Mouse (Mus musculus) heart, embryonic 15.5 days (tissue): ENCODE measurements around the gene Tubg1. TPM values are rescaled to one million over a fixed set of nuclear protein-coding genes. Genes with fewer than 3 reads are reported as not detected.

Experiments
- ATAC-seq: fragments of 200-750 bp; cut with Nextera tagmentation; replicated peaks from 2 replicates; pipeline ENCODE4 v1.8.0; 2017; ENCODE audit warnings: low read depth, moderate TSS enrichment; ENCODE audit not compliant: insufficient number of reproducible peaks, insufficient read depth, low FRiP score
- H3K27ac ChIP-seq: fragments of 300-500 bp; sonication (generic); 2 replicates; pipeline ENCODE4 v1.5.1; 2015; ENCODE audit warnings: mild to moderate bottlenecking, inconsistent platforms
- H3K27me3 ChIP-seq: fragments of 300-500 bp; sonication (generic); 2 replicates; pipeline ENCODE4 v1.6.1; 2015; ENCODE audit warnings: inconsistent platforms
- H3K36me3 ChIP-seq: fragments of 300-500 bp; sonication (generic); 2 replicates; pipeline ENCODE4 v1.6.1; 2015; ENCODE audit warnings: mild to moderate bottlenecking, inconsistent platforms
- H3K4me1 ChIP-seq: fragments of 300-500 bp; sonication (generic); replicated peaks from 2 replicates; pipeline ENCODE4 v1.6.1; 2015; ENCODE audit warnings: inconsistent platforms
- H3K4me2 ChIP-seq: fragments of 300-500 bp; sonication (generic); 2 replicates; pipeline ENCODE4 v1.6.1; 2015; ENCODE audit warnings: inconsistent platforms, mild to moderate bottlenecking, moderate library complexity
- H3K4me3 ChIP-seq: fragments of 300-500 bp; sonication (generic); 2 replicates; pipeline ENCODE4 v1.5.1; 2015; ENCODE audit warnings: mild to moderate bottlenecking, inconsistent platforms
- H3K9ac ChIP-seq: fragments of 300-500 bp; sonication (generic); 2 replicates; pipeline ENCODE4 v1.6.1; 2015; ENCODE audit warnings: mild to moderate bottlenecking, inconsistent platforms
- H3K9me3 ChIP-seq: fragments of 300-500 bp; sonication (generic); replicated peaks from 2 replicates; pipeline ENCODE4 v1.6.1; 2016; ENCODE audit warnings: inconsistent platforms
- WGBS: fragments of 180-500 bp; shearing (Covaris S2); methylation state at CpG from one replicate; pipeline ENCODE4 v1.1.7; 2015; ENCODE audit warnings: mixed read lengths; 5-methylcytosine and 5-hydroxymethylcytosine counted together
- polyA plus RNA-seq: library from polyadenylated mRNA; unstranded; fragments of >200 nt; fragmentation: Nextera tagmentation; extraction: Ambion mirVana; gene quantifications from 2 replicates; pipeline ENCODE4 v1.2.1, GENCODE M21; 2015

The Tubg1 gene
- 62.1 and 71.6 TPM in 2 replicates for polyA plus RNA-seq

DNA sequence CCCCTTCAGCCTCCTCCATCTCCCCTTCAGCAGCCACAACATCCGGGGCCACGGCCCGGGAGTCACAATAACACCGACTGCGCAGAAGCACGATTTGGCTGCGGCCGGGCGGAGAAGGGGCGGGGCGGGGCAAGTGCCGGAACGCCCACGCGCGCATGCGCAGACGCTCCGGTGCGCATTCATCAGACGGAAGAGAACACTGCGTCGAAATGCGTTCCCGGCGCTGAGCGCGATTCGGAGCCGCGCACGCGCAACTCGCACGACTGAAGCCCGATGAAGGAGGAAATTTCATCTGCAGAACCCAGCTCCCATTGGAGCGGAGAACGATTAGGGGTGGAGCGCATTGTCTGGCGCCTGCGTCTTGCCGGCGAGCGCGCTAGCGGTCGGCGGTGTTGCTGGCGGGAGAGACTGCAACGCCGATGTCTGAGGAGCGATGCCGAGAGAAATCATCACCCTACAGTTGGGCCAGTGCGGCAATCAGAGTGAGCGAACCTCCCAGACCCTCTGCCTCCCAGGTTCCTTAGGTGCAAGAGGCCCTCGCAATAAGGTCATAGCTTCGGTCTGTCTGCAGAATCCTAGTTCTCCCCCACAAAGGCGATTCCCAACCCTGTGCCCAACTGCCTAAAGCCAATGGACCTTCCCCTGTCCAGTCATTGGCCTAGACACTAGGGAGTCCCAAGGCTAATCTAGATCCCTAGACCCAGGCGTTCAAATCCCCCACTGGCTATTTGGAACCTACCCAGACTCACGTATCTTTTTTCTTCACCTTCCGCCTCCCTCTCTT lies at the start of gene Tubg1, which contains the start of gene Retreg3:
TSS of gene Tubg1 (plus strand) at position 178 of the 784 bp plus-strand sequence.
TSS of gene Retreg3 (minus strand) at position 133 of the 784 bp plus-strand sequence.
- ATAC-seq: peak; percentile 95
- H3K27ac ChIP-seq: peak within 1 kb of the TSS; percentile 89
- H3K27me3 ChIP-seq: no peaks in the 10 kb centered on the region
- peak within 1 kb of the TSS; percentile 78 for H3K4me3 ChIP-seq
- peaks cover 41% of the 10 kb centered on the region for H3K4me1 ChIP-seq
- under 1% methylated on average over 61 of the region's 61 CpGs for WGBS
- peak within 1 kb of the TSS; percentile 84 for H3K4me2 ChIP-seq
- peak within 1 kb of the TSS; percentile 93 for H3K9ac ChIP-seq
- no peaks in the 10 kb centered on the region for H3K9me3 ChIP-seq
- H3K36me3 ChIP-seq: peaks cover 18% of the 10 kb centered on the region

DNA sequence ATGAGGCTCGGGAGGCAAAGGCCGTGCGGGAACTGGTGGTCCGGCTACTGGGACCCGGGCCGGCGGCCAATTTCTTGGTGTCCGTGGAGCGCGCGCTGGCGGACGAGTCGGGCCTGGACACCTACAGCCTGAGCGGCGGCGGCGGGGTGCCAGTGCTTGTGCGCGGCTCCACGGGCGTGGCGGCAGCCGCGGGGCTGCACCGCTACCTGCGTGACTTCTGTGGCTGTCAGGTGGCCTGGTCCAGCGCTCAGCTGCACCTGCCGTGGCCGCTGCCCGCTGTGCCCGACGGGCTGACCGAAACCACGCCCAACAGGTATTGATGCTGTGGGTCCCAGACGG lies 49.6 kb upstream of the Tubg1 start:
- whole genome bisulfite sequencing: under 1% methylated on average over 35 of the region's 36 CpGs
- Histone ChIP-seq H3K9me3 (no peaks in the 10 kb centered on the region), H3K4me2 (peak overlapping the region; percentile 93), H3K27ac (0 out of 2 replicates have a peak overlapping the region, but pooled peaks have one; percentile 36), H3K9ac (peak overlapping the region; percentile 67), H3K27me3 (no peaks in the 10 kb centered on the region), H3K4me1 (peaks cover 31% of the 10 kb centered on the region), H3K36me3 (no peaks in the 10 kb centered on the region), H3K4me3 (peak overlapping the region; percentile 66)
- peak; percentile 61 for ATAC-seq

DNA sequence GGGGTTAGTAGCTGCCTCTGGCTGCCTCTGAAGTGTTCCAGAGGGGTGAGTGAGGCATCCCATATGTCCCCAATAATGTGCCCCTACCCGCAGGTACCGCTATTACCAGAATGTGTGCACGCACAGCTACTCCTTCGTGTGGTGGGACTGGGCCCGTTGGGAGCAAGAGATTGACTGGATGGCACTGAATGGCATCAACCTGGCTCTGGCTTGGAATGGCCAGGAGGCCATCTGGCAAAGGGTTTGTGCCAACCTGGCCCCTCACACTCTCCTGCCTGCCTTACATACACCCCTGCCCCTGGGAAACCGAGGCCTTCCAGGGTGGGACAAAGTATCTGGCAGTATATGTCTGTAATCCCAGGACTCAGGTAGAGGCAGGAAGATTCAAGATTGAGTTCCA lies 48.8 kb upstream of the Tubg1 start:
- whole genome bisulfite sequencing: 69% methylated on average over 6 of the region's 6 CpGs
- no peaks in the 10 kb centered on the region for H3K36me3 ChIP-seq
- H3K4me2 ChIP-seq: peak overlapping the region; percentile 93
- peak overlapping the region; percentile 66 for H3K4me3 ChIP-seq
- ATAC-seq: no peak
- no peaks in the 10 kb centered on the region for H3K9me3 ChIP-seq
- no peak overlapping the region for H3K27ac ChIP-seq
- no peaks in the 10 kb centered on the region for H3K27me3 ChIP-seq
- H3K4me1 ChIP-seq: peaks cover 28% of the 10 kb centered on the region
- H3K9ac ChIP-seq: no peak overlapping the region

DNA sequence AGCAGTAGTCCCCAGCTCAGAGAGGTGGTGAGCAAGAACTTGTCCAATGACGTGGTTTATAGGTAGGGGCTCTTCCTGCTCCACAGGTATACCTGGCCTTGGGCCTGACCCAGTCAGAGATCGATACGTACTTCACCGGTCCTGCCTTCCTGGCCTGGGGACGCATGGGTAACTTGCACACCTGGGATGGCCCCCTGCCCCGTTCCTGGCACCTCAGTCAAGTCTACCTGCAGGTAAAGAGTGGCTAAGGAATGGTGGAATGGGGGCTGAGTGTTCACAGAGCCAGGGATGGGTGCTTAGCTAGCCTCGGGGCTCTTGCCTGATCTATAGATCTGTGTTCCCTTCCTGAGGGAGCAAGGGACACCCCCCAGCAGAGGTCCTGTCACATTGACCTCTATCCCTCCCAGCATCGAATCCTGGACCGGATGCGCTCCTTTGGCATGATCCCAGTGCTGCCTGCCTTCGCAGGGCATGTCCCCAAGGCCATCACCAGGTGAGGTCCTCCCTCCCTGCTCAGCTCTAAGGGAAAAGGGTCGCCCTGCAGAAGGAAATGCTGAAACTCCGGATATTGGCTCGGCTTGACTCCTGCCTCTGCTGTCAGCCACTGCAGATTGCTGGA lies 47.8 kb upstream of the Tubg1 start:
- Histone ChIP-seq H3K27ac (no peak overlapping the region), H3K27me3 (peaks cover 4% of the 10 kb centered on the region; the same call in 1 of the 2 replicates), H3K4me2 (no peak overlapping the region), H3K9ac (no peak overlapping the region), H3K9me3 (no peaks in the 10 kb centered on the region), H3K4me3 (no peak overlapping the region), H3K4me1 (peaks cover 18% of the 10 kb centered on the region), H3K36me3 (peaks cover 4% of the 10 kb centered on the region; the same call in 1 of the 2 replicates)
- 74% methylated on average over 14 of the region's 14 CpGs for WGBS
- ATAC-seq: no peak

DNA sequence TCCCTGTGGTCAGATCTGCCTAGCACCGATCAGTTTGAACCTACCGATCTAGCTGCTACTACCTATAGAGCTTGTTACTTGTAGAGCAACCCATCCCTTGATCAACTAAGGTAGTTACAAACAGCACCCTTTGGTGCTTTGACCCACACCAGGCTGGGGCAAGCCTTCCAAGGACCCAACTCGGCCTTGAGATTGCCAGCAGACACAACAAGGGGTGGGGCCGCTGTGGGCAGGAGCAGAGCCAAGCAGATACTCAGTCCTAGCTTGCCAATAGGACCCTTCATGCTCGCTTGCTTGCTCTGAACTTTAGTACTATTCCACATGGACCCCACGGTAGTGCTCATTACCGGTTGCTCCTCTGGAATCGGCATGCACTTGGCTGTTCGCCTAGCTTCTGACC lies 41.6 kb upstream of the Tubg1 start, which contains the start of gene Hsd17b1:
TSS of gene Hsd17b1 (plus strand) at position 291 of the 400 bp plus-strand sequence.
- no peak for ATAC-seq
- peaks cover 5% of the 10 kb centered on the region; the same call in 1 of the 2 replicates for H3K36me3 ChIP-seq
- H3K4me1 ChIP-seq: peaks cover 17% of the 10 kb centered on the region
- H3K4me2 ChIP-seq: no peak within 1 kb of the TSS
- no peak within 1 kb of the TSS for H3K27ac ChIP-seq
- 61% methylated on average over 9 of the region's 9 CpGs for WGBS
- peaks cover 47% of the 10 kb centered on the region for H3K27me3 ChIP-seq
- no peak within 1 kb of the TSS for H3K9ac ChIP-seq
- no peaks in the 10 kb centered on the region for H3K9me3 ChIP-seq
- H3K4me3 ChIP-seq: no peak within 1 kb of the TSS

DNA sequence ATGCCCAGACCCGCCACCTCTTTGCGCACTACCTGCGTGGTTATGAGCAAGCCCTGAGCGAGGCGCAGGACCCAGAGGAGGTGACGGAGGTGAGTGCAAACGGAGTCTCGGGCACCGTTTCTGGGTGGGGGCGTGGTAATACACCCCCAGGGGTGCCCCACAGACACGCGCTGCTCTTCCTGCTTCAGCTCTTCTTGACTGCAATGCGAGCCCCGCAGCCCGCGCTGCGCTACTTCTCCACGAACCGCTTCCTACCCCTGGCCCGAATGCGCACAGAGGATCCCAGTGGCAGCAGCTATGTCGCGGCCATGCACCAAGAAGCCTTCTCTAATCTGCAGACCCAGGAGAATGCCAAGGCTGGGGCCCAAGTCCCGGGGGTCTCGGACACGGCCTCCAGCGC lies 40.0 kb upstream of the Tubg1 start:
- Histone ChIP-seq H3K9ac (no peak overlapping the region), H3K27me3 (peaks cover 47% of the 10 kb centered on the region), H3K4me2 (peak overlapping the region; percentile 49), H3K9me3 (no peaks in the 10 kb centered on the region), H3K36me3 (peaks cover 6% of the 10 kb centered on the region; the same call in 1 of the 2 replicates), H3K27ac (no peak overlapping the region), H3K4me1 (peaks cover 25% of the 10 kb centered on the region), H3K4me3 (peak overlapping the region; percentile 29)
- ATAC-seq: no peak
- WGBS: 3% methylated on average over 27 of the region's 27 CpGs

DNA sequence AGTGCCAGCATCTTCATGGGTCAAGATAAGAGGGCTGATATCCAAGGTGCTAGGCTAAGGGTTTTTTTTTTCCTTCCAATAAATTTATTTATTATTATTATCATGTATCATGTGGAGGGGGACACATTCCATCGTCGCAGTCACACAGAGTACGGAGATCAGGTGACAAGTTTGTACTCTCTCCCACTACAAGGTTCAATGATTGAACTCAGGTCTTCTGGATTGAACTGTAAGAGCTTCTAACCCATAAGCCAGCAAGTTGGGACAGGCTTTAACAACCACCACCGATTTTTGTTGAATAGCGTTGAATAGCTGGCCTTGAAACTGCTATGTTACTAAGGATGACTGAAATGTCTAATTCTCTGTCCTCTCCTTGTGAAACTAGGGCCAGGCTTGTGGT lies 39.3 kb upstream of the Tubg1 start:
- Histone ChIP-seq H3K4me3 (no peak overlapping the region), H3K27ac (no peak overlapping the region), H3K36me3 (peaks cover 10% of the 10 kb centered on the region; the same call in 1 of the 2 replicates), H3K27me3 (peaks cover 47% of the 10 kb centered on the region), H3K9ac (no peak overlapping the region), H3K4me1 (peaks cover 25% of the 10 kb centered on the region), H3K9me3 (no peaks in the 10 kb centered on the region), H3K4me2 (no peak overlapping the region)
- 68% methylated on average over 5 of the region's 5 CpGs for WGBS
- no peak for ATAC-seq

DNA sequence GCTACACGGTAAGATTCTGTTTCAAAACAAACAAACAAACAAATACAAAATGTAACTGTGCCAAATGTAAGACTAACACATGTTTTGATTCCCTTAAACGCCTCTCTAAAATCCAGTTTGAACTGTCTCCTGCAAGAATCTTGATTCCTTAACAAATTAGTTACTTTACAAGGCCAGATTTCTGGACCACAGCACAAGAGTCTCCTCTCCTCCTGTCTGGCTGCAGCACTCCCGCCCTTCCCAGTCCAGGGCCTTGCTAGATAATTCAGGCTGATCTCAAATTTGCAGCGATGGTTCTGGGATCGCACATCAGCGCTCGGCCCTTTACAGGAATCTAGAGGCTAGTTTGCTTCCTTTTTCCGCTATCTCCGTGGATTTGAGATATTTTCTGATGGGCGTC lies 38.1 kb upstream of the Tubg1 start:
- peaks cover 46% of the 10 kb centered on the region for H3K27me3 ChIP-seq
- 8% methylated on average over 10 of the region's 10 CpGs for WGBS
- H3K4me1 ChIP-seq: peaks cover 37% of the 10 kb centered on the region

DNA sequence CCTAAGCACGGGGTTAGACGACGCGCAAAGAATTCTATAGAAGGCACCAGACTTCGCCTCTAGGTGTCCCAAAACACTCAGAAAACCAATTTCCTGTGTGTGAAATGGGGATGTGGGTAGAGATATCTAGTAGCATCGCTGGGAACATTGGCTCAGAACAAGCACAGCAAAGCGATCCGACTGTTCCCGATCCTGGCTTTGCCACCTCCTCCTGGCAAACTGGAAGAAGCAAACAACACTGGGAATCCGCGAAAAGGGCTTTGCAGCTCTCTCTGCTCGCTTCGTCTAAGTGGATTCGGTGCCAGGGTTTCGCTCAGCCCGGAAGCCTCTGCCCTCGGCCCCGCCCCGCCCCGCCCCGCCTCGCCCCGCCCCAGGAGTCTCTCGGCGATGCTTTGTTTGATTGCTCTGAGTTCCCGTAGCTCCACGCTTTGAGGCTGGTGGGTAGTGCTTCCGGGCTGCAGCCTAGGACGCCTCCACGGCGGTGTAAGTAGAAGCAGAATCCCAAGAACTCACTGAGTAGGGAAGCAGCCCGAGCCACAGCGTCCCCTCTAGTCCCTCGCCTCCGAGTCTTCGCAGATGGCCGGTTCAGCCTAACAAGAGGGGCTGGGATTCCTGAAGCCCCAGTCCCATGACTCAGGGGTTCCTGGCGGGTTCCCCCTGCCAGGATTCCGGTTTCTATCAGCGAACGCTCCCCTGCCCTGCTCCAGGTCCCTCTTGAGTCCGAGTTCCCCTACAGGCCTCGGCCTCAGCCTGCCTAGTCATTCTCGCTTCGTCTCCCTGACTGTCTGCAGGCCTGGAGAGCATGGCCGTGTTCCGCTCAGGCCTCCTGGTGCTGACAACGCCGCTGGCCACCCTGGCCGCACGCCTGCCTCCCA lies 37.3 kb upstream of the Tubg1 start, which contains the start of gene Coasy:
TSS of gene Coasy (plus strand) at position 358 of the 875 bp plus-strand sequence.
- WGBS: under 1% methylated on average over 51 of the region's 51 CpGs
- Histone ChIP-seq H3K27me3 (peaks cover 38% of the 10 kb centered on the region), H3K27ac (peak within 1 kb of the TSS; percentile 90), H3K4me2 (peak within 1 kb of the TSS; percentile 93), H3K4me3 (peak within 1 kb of the TSS; percentile 71), H3K9me3 (no peaks in the 10 kb centered on the region), H3K4me1 (peaks cover 40% of the 10 kb centered on the region), H3K9ac (peak within 1 kb of the TSS; percentile 76), H3K36me3 (0 out of 2 replicates have a peak, but pooled peaks cover 5% of the 10 kb centered on the region)
- ATAC-seq: peak; percentile 81

More for the DNA sequence above, 38.1 kb upstream of the Tubg1 start:
- peak overlapping the region; percentile 90 for H3K27ac ChIP-seq
- no peak for ATAC-seq
- H3K9me3 ChIP-seq: no peaks in the 10 kb centered on the region
- peak overlapping the region; percentile 51 for H3K9ac ChIP-seq
- peak overlapping the region; percentile 71 for H3K4me3 ChIP-seq
- peak overlapping the region; percentile 93 for H3K4me2 ChIP-seq
- H3K36me3 ChIP-seq: peaks cover 8% of the 10 kb centered on the region; the same call in 1 of the 2 replicates

DNA sequence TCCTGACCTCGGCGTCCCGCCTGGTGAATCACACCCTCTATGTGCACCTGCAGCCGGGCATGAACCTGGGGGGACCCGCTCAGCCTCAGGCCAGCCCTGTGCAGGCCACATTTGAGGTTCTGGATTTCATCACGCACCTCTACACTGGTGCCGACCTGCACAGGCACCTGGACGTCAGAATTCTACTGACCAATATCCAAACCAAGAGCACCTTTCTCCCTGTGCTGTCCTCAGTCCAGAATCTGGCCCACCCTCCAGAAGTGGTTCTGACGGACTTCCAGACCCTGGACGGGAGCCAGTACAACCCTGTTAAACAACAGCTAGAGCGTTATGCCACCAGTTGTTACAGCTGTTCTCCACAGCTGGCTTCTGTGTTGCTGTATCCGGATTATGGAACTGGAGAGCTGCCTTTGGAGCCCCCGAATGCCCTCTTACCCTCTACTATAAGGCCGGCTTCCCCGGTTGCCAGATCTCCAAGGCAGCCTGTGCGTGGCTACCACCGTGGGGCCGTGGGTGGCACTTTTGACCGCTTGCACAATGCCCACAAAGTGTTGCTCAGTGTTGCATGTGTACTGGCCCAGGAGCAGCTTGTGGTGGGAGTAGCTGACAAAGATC lies 36.5 kb upstream of the Tubg1 start:
- H3K4me2 ChIP-seq: peak overlapping the region; percentile 93
- ATAC-seq: no peak
- H3K9me3 ChIP-seq: no peaks in the 10 kb centered on the region
- 36% methylated on average over 19 of the region's 19 CpGs for WGBS
- 0 out of 2 replicates have a peak, but pooled peaks cover 5% of the 10 kb centered on the region for H3K36me3 ChIP-seq
- peaks cover 48% of the 10 kb centered on the region for H3K4me1 ChIP-seq
- peaks cover 30% of the 10 kb centered on the region for H3K27me3 ChIP-seq
- peak overlapping the region; percentile 90 for H3K27ac ChIP-seq
- H3K9ac ChIP-seq: peak overlapping the region; percentile 76
- peak overlapping the region; percentile 71 for H3K4me3 ChIP-seq
